Mouse (Mus musculus): ENCODE measurements around the gene Ttll12.

Gene Ttll12

DNA sequence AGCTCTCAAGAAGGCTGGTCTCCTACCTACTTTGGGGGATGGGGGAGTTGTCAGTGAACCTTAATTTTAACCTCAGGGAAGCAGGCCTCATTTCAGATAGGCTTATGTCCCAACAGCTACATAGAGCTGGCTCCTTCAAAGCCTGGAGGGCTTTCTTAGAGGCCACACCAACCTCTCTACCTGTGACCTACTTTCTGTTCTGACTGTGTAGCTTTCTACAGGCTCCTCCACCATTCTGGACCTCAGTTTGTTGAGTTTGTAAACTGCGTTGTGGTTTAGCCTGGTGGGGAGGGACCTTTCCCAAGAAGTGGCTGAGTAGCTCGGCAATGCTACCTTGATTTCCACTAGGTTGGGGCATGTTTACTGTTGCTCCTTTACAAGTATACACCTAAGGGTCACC lies 67.2 kb downstream of the Ttll12 start:
- intact Hi-C loops (cut with DNase I), result no loop called here

DNA sequence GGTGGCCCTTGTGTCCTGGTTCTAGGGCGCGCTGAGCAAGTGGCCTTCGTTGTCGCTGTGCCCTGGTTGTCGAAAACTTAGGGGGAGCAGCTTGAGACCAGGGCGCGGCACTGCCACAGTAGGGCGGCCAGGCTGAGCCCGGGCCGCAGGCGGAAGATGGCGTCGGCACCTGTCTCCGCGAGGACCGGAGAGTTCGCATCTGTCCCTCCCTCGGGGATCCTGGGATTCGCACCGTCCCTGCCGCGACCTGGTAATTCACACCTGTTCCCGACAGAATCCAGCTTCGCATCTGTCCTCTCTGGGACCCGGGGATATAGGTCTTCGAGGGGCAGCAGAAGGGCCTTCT lies 67.9 kb downstream of the Ttll12 start:
- intact Hi-C loops (cut with DNase I), result no loop called here

DNA sequence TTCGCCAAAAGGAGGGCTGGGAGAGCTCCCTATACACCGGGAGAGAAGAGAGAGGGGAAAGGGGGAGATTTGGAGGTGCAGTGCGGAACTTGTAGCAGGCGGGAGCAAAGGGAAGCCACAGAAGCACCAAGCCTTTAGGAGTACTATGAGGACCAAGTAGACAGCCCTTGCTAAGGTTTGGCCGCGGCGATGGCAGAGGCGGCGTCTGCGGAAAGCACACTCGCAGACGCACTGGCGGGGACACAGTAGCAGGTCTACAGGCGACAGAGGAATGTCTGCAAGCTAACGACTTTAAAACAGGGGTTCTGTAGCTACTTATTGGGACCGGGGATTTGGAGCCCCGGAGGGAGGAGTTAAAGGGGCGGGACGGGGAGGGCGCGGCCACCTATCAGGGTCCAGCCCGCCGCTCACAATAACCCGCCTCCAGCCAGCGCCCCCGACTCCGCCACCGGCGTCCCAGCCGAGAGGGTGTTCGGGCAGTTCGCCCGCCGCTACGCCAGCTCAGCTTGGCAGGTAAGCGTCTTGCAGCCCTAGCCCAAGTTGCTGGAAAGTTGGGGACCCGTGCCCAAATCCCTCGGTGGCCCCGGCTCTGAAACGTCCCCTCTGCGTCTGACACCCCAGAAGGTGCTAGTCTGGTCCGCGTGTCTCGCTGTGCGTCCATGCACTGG lies 68.4 kb downstream of the Ttll12 start, which contains the start of gene Bik:
TSS of gene Bik (plus strand) at position 439 of the 668 bp plus-strand sequence.
- intact Hi-C loops (cut with DNase I), result no loop called here

All from adrenal gland (tissue).